Mouse (Mus musculus) forebrain, embryonic 14.5 days (tissue): ENCODE data around the gene Plcb2. TPM values are rescaled to one million over a fixed set of nuclear protein-coding genes. Genes with fewer than 3 reads are reported as not detected.

Experiments
- polyA plus RNA-seq: library from polyadenylated mRNA; unstranded; fragments of >200 nt; fragmentation: Nextera tagmentation; extraction: Ambion mirVana; gene quantifications from 2 replicates; pipeline ENCODE4 v1.2.1, GENCODE M21; 2014

Gene Plcb2
- polyA plus RNA-seq, 1 experiment from 2014 or later: 0.57 TPM

Other genes starting within 250 kb of the Plcb2 start
- gene Srp14, start 248.7 kb downstream of the Plcb2 start, polyA plus RNA-seq: 341 and 381 TPM in 2 replicates
- gene Bmf, start 178.8 kb downstream of the Plcb2 start, polyA plus RNA-seq: 2.8 and 3.0 TPM in 2 replicates
- gene Bub1b, start 130.2 kb downstream of the Plcb2 start, polyA plus RNA-seq: 40.9 and 47.5 TPM in 2 replicates
- gene Pak6, start 65.1 kb downstream of the Plcb2 start, polyA plus RNA-seq: 14.0 and 18.7 TPM in 2 replicates
- 0.28 and 0.41 TPM in 2 replicates for gene Ankrd63, start 24.5 kb downstream of the Plcb2 start, polyA plus RNA-seq
- 32.1 and 33.7 TPM in 2 replicates for gene Inafm2, start 17.3 kb upstream of the Plcb2 start, polyA plus RNA-seq
- gene Ccdc9b, start 34.2 kb upstream of the Plcb2 start, polyA plus RNA-seq: 1.0 and 1.2 TPM in 2 replicates
- not detected in 2 replicates for gene Phgr1, start 44.3 kb upstream of the Plcb2 start, polyA plus RNA-seq
- 18.0 and 24.5 TPM in 2 replicates for gene Disp2, start 51.3 kb upstream of the Plcb2 start, polyA plus RNA-seq
- 66.2 and 84.2 TPM in 2 replicates for gene Knstrn, start 85.6 kb upstream of the Plcb2 start, polyA plus RNA-seq
- gene Ivd, start 133.5 kb upstream of the Plcb2 start, polyA plus RNA-seq: 39.6 and 45.1 TPM in 2 replicates
- gene Bahd1, start 171.9 kb upstream of the Plcb2 start, polyA plus RNA-seq: 2.0 and 2.1 TPM in 2 replicates
- 7.1 and 7.4 TPM in 2 replicates for gene Chst14, start 198.1 kb upstream of the Plcb2 start, polyA plus RNA-seq